Mouse (Mus musculus): ENCODE data around the gene Ankrd55.

GRCm38 (mm10) chr13:112417163-112417523 is 128.9 kb downstream of the Ankrd55 start:
- TF ChIP-seq CTCF (IDR thresholded peaks at IDR 0.05) (no peak), POLR2A (IDR thresholded peaks at IDR 0.05; ENCODE audit: insufficient read depth, low read depth, low read length) (no peak), EP300 (IDR thresholded peaks at IDR 0.05; ENCODE audit: insufficient read depth, low read depth, low read length) (no peak)
